Mouse (Mus musculus): Measurements from ENCODE around the gene Narfl.
A peak's percentile ranks its signal among the peaks of the same experiment; 100 is the strongest.

The Narfl gene

DNA sequence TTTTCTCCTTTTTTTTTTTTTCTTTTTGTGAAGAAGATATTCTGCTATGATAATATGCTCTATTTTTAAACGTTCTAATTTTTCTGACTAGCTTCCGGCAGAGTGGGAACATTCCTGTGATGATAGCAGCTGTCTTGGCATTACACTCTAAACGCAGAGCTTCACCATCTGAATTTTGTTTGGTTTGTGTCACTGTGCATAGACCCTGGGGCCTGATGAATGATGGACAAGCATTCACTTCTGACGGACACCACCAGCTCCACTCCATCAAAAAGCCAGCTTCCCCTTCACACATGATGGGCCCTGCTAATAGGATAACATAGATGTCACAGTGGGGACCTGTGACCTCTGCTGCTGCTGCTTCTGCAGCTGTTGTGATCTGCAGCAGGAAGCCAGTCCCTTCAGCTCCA lies 12.0 kb upstream of the Narfl start:
- DNase-seq (ENCODE audit: low read depth, low spot score): no peak

DNA sequence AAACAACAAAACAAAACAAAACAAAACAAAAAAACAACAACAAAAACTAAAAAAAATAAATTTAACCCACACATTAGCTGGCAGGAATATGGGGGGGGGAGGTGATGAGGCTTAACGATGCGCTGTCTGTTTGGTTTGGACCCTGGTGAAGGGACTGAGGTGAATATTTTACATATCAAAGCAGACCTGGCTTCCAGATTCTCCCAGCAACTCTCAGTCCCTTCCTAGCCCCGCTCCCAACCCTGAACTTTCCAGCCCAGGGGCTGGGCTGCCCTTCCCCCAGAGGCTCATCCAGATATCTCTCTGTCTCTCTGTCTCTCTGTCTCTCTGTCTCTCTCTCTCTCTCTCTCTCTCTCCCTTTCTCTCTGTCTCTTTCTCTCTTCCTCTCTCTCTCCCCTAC lies 11.0 kb upstream of the Narfl start:
- DNase-seq (ENCODE audit: low read depth, low spot score): peak; percentile 54

DNA sequence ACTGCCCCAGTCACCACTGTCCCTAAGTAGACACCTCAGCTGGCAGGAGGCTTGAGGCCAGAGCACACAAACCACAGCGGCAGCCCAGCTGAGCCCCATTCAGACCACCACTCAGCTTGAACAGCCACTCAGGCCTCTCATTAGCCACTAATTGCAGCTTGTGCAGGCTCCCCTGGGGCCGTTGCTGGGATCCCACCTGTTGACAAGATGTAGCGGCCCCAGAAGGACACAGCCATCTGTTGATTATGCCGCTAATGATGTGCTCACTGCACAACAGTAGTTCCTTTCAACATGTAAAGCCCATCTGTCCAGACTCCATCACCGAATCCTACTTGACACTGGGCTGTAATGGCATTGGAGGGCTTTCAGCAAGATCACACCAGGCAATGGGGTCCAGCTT lies 7.7 kb upstream of the Narfl start:
- DNase-seq (ENCODE audit: low read depth, low spot score): no peak

DNA sequence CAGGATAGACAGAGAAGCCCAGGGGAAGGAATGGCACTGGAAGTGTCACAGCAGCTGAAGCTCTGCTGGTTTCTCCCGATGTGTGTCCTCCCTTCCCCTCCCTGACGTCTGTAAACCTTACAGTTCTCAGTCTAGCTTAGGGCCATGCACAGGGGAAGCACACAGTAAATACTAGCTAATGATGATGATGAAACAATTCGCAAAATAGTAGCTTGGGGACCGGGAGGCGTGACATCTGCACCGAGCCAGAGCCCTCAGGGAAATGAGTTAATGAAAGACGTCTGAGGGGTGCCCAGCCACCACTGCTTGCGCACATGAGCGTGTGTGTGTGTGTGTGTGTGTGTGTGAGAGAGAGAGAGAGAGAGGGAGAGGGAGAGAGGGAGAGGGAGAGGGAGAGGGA lies 4.2 kb upstream of the Narfl start:
- no peak for DNase-seq (ENCODE audit: low read depth, low spot score)

DNA sequence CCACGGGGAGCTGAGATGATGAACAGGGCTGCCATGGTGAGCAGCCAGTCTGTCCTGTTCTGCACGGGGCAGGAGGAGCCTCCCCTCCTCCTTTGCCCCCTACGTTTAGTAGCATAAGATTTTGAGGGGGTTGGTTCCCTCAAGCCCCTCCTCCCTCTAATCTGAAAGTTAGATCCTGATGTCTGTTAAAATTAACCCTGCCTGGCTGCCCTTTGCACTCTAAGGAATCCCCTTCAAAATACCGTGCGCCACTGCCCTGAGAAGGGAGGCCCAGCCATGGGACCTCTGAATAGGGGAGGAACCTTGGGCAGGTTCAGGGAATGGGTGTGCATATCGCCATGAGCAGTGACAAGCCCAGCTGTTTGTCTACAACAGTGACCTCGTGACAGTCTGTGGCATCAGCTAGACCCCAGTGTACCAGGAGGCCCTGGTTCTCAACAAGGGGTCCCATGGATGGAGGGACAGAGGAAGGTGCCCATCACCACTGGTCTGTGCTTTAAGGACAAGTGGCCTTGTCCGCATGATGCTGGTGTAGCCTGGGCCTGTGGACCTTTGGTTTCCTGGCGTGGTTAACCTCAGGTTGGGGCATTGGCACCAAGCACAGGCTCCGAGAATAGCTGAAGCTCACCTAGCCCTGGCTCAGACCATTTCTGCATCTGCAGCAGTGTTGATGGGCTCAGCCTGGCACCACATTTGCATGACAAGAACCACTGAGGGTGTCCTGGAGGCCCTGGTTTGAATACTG lies 1.9 kb downstream of the Narfl start:
- no peak for DNase-seq (ENCODE audit: low read depth, low spot score)

DNA sequence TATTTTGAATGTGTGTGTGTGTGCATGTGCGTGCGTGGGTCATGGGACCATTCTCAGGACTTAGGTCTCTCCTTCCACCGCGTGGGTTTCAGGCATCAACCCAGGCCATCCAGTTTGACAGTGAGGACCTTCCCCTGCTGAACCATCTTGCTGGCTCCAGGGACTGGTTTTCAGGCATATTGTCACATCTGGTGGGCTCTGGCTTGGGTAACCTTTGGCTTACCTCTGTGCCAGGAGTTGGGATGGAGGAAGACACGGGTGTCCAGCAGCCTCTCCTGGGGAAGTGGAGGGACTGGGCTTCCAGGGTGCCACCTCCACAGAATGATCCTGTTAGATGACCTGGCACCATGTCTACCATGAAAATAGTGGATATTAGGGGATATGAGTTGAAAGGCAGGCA lies 4.4 kb downstream of the Narfl start:
- DNase-seq (ENCODE audit: low read depth, low spot score): no peak

DNA sequence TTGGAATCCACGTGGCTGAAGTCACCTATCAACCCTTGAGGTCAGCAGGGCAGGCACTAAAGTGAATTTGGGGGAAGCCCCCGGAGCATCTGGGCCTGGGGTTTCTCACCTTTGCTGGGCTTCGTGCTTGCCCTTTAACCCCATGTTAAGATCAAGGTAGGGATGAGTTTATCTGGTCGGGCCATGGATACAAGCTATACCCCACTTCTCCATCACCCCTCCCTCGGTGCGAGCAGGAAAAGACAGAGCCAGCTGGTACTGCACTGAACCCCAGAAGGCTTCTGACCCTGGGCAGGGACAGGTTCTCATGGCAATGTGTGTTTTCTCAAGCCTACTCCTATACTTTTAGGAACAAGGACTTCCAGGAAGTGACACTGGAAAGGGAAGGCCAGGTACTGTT lies 7.8 kb downstream of the Narfl start:
- DNase-seq (ENCODE audit: low read depth, low spot score): no peak

DNA sequence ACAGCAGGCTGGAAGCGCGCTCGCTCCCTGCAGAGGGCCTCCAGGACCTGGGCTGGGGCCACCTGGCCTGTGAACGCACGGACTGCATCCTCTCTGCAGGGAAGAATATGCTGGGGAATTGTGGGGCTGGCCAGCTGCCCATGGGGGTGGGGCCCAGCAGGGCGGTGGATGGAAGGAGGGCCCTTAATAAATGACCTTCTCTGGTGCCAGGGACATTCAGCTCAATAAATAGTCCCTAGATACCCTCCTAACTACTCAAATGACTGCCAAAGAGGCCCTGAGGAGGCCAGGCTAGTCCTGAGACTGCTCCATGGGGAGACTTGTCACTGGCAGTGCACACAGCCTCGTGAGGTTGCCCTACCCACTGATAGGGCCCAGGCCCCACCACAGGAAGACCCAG lies 9.5 kb downstream of the Narfl start:
- DNase-seq (ENCODE audit: low read depth, low spot score): no peak

DNA sequence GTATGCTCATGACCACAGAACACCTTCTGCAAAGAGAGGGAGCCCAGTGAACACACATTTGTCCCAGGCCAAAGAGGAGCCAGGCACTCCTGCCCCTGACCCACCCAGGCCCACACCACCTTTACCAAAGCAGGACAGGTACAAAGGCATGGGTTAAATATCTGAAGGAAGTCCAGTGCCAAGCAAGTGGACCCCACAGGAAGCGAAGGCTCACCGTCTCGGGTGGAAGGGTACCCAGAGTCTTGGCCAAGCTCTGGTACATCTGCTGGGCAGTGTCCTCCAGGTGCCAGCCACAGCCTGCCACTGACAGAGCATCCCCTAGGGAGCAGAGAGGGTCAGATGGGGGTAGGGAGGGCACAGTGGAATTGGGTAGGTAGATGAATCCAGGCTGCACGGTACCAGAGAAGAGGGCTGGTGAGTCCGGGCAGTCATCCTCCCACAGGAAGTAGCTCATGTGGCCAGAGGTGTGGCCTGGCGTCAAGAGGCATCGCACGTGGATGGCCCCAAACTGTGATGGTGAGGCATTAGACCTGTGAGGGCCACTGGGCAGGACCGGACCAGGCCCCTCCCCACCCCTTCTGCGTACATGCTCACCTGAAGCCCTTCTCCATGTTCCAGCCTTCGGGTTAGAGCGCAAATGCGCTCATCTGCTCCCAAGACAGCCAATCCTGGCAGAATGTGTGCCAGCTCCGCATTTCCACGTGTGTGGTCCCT lies 10.4 kb downstream of the Narfl start:
- DNase-seq (ENCODE audit: low read depth, low spot score): no peak

DNA sequence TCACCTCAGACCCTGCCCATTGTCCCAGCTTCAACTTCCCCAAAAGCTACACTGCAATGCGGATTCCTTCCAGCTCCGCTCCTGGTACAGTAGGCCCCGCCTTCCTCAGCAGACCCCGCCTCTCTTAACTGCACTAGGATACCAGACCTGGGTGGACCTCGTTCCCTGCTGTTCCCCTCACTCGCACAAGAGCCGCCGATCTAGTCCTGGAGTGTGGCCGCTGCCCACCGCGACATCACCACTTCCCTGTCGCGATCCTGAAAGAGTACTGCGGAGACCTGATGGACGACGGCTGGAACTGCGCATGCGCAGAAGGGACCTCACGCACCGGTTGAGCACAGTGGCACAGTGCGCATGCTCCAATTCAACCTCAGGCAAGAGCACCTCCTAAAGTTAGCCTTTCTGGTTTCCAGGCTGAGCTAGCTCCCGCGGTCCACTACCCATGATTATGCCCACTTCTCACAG lies 11.7 kb downstream of the Narfl start, which contains the start of gene Haghl:
Gene Haghl, minus strand, starts transcription at position 393 of the 465 bp plus-strand sequence.
- DNase-seq (ENCODE audit: low read depth, low spot score): peak; percentile 97

DNA sequence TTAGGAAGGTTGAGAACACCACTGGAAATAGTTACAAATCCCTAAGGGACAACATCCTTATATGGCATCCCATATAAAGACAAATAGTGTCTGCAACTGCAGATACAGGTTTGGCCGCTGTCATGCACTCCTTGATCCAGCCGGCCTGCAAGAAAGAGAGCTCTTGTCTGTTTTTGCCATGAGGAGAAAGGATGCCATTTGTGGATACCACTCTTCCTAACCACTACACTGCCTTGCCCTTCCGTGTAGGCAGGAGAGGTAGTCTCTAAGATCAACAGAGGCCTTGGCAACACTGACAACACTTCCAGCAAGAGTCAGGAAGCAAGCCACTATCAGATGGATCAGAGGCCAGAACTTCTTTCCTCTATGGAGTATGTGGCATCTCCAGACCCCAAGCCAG lies 12.7 kb downstream of the Narfl start, which contains the start of gene Ccdc78:
Gene Ccdc78, plus strand, starts transcription at position 301 of the 400 bp plus-strand sequence.
- DNase-seq (ENCODE audit: low read depth, low spot score): no peak

DNA sequence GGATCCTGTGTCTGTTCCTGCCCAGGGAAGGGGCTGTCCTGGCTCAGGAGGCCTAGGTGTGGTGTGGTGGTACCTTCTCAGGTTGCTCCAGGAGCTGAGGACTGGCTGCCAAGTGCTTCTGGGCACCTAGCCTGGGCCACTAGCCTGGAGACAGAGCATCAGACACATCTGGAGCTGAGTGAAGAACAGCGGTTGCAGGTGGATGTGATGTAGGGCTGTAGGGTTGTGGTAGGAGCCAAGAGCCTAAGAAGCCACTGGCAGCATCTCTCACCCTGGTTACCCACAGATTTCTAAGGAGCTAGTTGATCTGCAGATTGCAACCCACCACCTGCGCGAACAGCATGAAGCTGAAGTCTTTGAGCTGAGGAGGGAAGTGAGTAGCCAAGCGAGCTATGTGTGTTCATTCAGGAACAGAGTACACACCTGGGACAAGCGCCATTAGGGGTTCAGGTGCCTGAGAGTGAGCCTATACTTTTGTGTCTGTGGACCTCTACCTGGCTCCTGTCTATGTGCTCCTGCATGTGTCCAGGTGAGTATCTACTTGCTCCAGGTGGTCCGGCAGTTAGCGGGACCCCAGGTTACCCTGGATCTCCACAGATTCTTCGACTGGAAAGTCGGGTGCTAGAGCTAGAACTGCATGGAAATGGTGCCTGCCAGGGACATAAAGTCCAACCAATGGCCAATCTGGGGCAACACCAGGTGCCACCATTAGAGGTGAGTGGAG lies 13.4 kb downstream of the Narfl start:
- no peak for DNase-seq (ENCODE audit: low read depth, low spot score)

DNA sequence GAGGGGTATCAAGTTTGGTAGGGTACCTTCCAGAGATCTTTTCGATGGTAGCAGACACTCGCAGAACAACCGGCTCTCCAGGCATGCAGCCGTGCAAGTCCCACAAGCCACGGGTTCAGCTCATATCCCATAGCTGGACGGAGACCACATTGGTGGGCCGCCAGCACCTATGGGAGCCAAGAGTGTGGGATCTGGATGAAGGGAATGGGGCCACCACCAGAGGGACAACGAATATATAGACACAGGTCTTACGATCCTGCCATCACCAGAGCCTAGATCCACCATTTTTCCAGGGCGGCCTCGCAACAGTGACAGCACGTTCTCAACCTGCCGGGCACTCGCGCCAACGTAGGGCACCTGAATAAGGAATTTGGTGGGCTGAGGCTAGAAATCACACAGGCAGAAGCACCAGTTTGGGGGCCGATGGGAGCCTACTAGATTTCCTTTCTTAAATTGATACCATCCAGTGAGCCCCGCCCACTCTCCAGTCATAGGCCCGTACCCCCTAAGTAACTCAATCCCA lies 17.8 kb downstream of the Narfl start:
- peak; percentile 47 for DNase-seq (ENCODE audit: low read depth, low spot score)

DNA sequence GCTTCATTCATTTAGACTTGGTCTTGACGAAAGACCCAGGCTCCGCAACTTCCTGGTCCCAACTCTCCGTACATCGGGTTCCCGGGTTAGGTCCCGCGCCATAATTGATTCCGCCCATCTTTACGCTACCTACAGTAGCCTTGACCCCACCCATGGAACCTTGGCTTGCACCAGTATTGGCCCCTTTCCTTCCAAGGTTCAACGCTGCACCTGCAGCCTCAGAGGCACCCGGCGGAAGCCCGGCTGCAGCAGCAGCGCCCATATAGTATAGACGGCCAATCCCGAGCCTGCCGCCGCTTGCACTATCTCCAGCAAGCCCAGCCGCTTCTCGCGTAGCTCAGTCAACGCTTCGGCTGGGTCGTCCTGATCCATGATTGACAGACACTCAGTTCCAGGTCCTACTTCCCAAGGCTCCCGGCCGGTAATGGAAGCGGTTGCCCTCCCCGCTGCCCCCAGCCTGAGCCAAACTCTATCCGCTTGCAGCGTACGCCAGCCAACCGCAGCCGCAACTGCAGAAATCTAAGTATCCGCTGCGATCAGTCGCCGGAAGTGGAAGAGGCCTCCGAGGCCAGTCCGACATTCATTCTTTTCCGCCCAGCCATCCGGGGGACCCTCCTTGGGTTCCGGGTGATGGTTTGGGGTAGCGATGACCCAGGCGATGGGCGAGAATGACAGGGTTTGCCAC lies 18.4 kb downstream of the Narfl start:
- DNase-seq (ENCODE audit: low read depth, low spot score): peak; percentile 81

DNA sequence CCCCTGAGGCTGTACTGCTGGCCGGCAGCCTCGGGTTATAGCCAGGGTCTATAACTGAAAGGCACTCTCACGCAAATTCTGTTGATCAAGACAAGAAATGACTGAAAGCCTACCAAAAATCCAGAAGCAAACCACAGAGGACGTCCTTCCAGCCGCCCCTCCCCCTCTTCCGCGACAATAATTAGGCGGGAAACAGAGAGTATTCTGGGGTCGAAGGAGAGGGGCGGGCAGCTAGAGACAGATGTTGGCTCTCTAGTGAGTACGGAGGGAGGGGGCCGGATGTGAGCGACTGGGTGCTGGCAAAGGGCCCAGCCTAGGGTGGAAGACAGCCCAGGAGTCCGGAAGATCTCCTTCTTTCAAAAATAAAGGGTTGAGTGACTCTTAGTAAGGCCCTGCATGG lies 19.0 kb downstream of the Narfl start, which contains the start of gene Fam173a:
Gene Fam173a, minus strand, starts transcription at position 287 of the 400 bp plus-strand sequence.
- peak; percentile 41 for DNase-seq (ENCODE audit: low read depth, low spot score)

DNA sequence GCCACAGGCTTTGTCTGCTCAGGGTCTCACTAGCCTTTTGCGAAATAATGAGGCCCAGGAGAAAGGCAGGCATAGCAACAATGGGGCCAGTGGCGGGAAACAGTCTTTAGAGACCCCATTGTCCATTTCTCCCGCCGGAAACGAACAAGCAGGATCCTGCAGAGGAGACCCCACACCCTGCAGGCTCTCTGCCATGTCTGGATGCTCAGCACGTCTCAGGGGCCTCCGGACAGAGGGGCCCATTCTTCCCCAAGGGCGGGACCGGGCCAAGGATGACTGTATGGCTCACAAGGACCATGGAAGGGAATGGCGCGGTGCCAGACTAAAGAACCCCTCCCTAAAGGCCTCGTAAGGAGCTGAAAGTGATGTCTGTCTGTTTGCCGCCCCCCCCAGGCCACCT lies 20.6 kb downstream of the Narfl start:
- no peak for DNase-seq (ENCODE audit: low read depth, low spot score)

DNA sequence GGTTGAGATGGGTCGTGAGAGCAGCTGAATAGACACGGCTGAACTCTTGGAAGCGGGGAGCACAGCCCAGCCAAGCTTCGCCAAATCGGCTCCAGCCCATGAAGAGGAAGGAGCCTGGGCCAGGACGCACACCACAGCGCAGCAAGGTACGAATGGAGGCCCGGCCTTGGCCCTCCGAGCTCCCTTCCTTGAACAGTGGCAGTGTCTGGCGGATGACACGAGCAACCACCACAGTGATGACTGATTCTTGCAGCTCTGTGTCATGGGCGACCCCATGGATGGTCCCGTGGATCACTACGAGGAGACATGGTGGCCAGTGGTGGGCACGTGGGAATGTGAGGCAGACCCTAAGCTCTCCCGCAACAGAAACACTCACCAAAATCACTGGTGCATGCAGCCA lies 21.4 kb downstream of the Narfl start:
- no peak for DNase-seq (ENCODE audit: low read depth, low spot score)

DNA sequence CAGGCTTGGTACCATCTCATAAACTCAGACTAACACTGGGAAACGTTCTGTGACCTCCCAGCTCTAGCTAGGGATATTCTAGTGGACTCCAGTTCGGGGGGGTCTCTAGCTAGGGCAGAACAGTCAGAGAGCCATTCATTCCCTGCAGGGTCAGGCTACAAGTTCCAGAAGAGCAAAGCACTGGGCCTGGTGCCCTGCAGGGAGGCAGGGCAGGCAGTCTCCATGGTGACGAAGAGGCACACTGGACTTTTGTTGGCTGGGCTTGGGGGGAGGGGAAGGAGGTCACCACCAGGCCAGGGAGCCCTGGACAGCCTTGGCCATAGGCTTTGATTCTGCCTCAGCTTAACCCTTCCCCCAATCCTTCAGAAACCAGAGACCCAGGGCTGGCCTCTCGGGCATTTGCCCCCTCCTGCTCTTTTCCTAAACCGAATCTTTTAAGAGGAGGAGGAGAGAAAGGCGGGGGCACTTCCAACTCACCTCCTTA lies 22.1 kb downstream of the Narfl start, which contains the start of gene AC134908.4:
Gene AC134908.4, minus strand, starts transcription at position 51 of the 484 bp plus-strand sequence.
- no peak for DNase-seq (ENCODE audit: low read depth, low spot score)

DNA sequence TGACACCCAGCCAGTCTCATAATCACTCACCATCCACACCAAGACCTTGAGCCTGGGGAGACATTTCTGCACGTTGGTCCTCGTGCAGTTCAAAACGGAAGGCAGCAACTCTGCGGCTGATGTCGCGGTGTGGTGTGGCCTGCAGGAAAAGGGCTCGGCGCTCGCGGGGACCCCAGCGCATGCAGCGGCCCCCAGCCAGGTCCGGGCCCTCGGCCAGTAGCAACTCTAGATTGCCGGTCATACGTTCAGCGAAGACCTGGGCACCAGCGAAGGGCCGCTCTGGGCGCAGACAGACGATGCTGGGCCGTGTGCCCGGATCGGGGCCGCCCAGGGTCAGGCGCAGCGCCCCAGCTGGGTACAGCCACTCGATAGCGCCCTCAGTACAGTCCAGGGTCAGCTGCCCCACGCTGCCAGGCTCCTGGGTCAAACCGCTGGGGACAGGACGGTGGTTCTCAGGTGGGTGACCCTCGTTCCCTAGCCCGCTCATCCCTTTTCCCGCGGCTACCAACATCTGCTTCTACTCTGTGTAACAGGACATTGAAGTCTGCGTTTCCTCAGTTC lies 22.7 kb downstream of the Narfl start:
- no peak for DNase-seq (ENCODE audit: low read depth, low spot score)

DNA sequence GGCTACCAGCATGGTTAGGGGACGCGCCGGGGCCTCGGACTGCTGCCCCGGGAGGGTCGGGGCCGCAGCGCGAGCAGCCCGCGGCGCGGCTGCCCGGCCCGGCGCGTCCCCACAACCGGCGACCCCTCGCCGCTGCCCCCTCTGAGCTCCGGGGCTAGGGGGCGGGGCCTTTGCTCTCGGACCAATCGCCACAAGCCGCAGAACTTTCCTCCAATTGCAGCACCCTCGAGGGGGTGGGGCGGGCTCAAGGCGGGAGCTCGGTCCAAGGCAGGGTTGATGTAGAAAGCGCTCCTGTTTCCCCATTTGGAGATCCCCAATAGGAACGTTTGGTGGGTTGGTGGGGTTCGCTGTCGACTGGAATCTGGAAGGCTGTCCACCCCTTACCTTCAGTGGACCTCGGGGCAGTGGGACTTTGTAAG lies 23.4 kb downstream of the Narfl start, which contains the start of gene Metrn:
Gene Metrn, minus strand, starts transcription at position 186 of the 419 bp plus-strand sequence.
- DNase-seq (ENCODE audit: low read depth, low spot score): peak; percentile 90

DNA sequence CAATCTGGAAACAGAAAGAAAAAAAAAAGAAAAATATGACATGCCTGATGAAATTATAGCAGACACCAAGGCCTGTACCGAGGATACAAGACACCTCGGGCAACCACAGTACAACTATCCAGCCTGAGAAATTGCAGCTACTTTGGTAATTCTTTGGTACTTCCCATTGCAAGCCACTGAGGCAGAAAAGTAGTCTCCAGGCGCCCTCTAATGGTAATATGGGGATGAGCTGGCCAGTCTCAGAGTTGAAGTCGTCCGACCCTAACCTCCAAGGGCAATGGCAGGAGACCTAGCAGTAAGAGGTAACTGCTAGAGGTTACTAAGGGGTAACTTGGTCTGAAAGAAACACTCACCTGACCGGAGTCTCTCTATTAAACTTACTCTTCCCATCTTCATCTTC lies 27.5 kb downstream of the Narfl start:
- peak; percentile 82 for DNase-seq (ENCODE audit: low read depth, low spot score)

Measured in ZHBTc4 (cell line).